Mouse (Mus musculus): Measurements from ENCODE around the gene Tead2. TPM values are rescaled to one million over a fixed set of nuclear protein-coding genes. Genes with fewer than 3 reads are reported as not detected.

Gene Tead2
- polyA plus RNA-seq, 1 experiment from 2014 or later: 89.0 TPM

GRCm38 (mm10) chr7:45178550-45178949 is 37.0 kb upstream of the Tead2 start:
- H3K36me3 ChIP-seq: no peaks in the 10 kb centered on the region
- H3K4me1 ChIP-seq (replicated peaks): peaks cover 33% of the 10 kb centered on the region
- 26% methylated on average over 7 of the region's 7 CpGs for WGBS
- no peak overlapping the region for H3K4me2 ChIP-seq
- H3K4me3 ChIP-seq: no peak overlapping the region
- no peak overlapping the region for H3K9ac ChIP-seq
- H3K9me3 ChIP-seq (replicated peaks): no peaks in the 10 kb centered on the region
- H3K27me3 ChIP-seq: peaks cover 98% of the 10 kb centered on the region
- H3K27ac ChIP-seq: no peak overlapping the region
- ATAC-seq (replicated peaks; ENCODE audit: insufficient number of reproducible peaks, insufficient read depth, low FRiP score, low read depth): no peak

- no peak for ATAC-seq (replicated peaks; ENCODE audit: insufficient number of reproducible peaks, insufficient read depth, low FRiP score, low read depth)
- no peak within 1 kb of the TSS for H3K27ac ChIP-seq
- no peak within 1 kb of the TSS for H3K4me2 ChIP-seq
- no peak within 1 kb of the TSS for H3K9ac ChIP-seq
- H3K4me3 ChIP-seq: no peak within 1 kb of the TSS
- H3K9me3 ChIP-seq (replicated peaks): no peaks in the 10 kb centered on the region
- H3K27me3 ChIP-seq: peaks cover 100% of the 10 kb centered on the region
- 31% methylated on average over 7 of the region's 7 CpGs for WGBS
- peaks cover 33% of the 10 kb centered on the region for H3K4me1 ChIP-seq (replicated peaks)
- no peaks in the 10 kb centered on the region for H3K36me3 ChIP-seq
Observed at GRCm38 (mm10) chr7:45179469-45179868, 36.1 kb upstream of the Tead2 start, which contains the start of gene Gfy. Gene Gfy, minus strand, starts transcription at chr7:45179569.

- H3K27ac ChIP-seq: no peak within 1 kb of the TSS
Observed at GRCm38 (mm10) chr7:45180896-45181477, 34.6 kb upstream of the Tead2 start, which contains the start of gene Pth2. Gene Pth2, plus strand, starts transcription at chr7:45180995.

GRCm38 (mm10) chr7:45181540-45181939 is 34.0 kb upstream of the Tead2 start:
- 5% methylated on average over 34 of the region's 35 CpGs for WGBS
- Histone ChIP-seq H3K9ac (peak overlapping the region; percentile 40; the same call in 1 of the 2 replicates), H3K4me1 (replicated peaks) (peaks cover 21% of the 10 kb centered on the region), H3K4me2 (peak overlapping the region; percentile 69), H3K36me3 (no peaks in the 10 kb centered on the region), H3K4me3 (peak overlapping the region; percentile 40), H3K9me3 (replicated peaks) (no peaks in the 10 kb centered on the region), H3K27ac (no peak overlapping the region), H3K27me3 (peaks cover 100% of the 10 kb centered on the region)
- ATAC-seq (replicated peaks; ENCODE audit: insufficient number of reproducible peaks, insufficient read depth, low FRiP score, low read depth): no peak

More at GRCm38 (mm10) chr7:45180896-45181477, 34.6 kb upstream of the Tead2 start, which contains the start of gene Pth2:
- H3K4me2 ChIP-seq: peak within 1 kb of the TSS; percentile 69
- peak within 1 kb of the TSS; percentile 40 for H3K4me3 ChIP-seq
- WGBS: 17% methylated on average over 20 of the region's 20 CpGs
- peak within 1 kb of the TSS; percentile 40; the same call in 1 of the 2 replicates for H3K9ac ChIP-seq
- H3K36me3 ChIP-seq: no peaks in the 10 kb centered on the region
- no peak for ATAC-seq (replicated peaks; ENCODE audit: insufficient number of reproducible peaks, insufficient read depth, low FRiP score, low read depth)
- no peaks in the 10 kb centered on the region for H3K9me3 ChIP-seq (replicated peaks)
- peaks cover 100% of the 10 kb centered on the region for H3K27me3 ChIP-seq
- peaks cover 27% of the 10 kb centered on the region for H3K4me1 ChIP-seq (replicated peaks)

- Histone ChIP-seq H3K27me3 (peaks cover 100% of the 10 kb centered on the region), H3K36me3 (no peaks in the 10 kb centered on the region), H3K9me3 (replicated peaks) (no peaks in the 10 kb centered on the region), H3K4me2 (peak overlapping the region; percentile 69), H3K4me1 (replicated peaks) (peaks cover 21% of the 10 kb centered on the region), H3K27ac (no peak overlapping the region), H3K9ac (peak overlapping the region; percentile 43; the same call in 1 of the 2 replicates), H3K4me3 (peak overlapping the region; percentile 40)
- ATAC-seq (replicated peaks; ENCODE audit: insufficient number of reproducible peaks, insufficient read depth, low FRiP score, low read depth): peak; percentile 83
- WGBS: 1% methylated on average over 34 of the region's 34 CpGs
Observed at GRCm38 (mm10) chr7:45182199-45182601, 33.4 kb upstream of the Tead2 start.

GRCm38 (mm10) chr7:45182606-45183005 is 32.9 kb upstream of the Tead2 start:
- Histone ChIP-seq H3K4me1 (replicated peaks) (peaks cover 21% of the 10 kb centered on the region), H3K36me3 (no peaks in the 10 kb centered on the region), H3K4me3 (peak overlapping the region; percentile 40), H3K27me3 (peaks cover 98% of the 10 kb centered on the region), H3K9me3 (replicated peaks) (no peaks in the 10 kb centered on the region), H3K4me2 (peak overlapping the region; percentile 69), H3K27ac (no peak overlapping the region), H3K9ac (peak overlapping the region; percentile 43; the same call in 1 of the 2 replicates)
- WGBS: 17% methylated on average over 11 of the region's 11 CpGs
- ATAC-seq (replicated peaks; ENCODE audit: insufficient number of reproducible peaks, insufficient read depth, low FRiP score, low read depth): no peak

DNA sequence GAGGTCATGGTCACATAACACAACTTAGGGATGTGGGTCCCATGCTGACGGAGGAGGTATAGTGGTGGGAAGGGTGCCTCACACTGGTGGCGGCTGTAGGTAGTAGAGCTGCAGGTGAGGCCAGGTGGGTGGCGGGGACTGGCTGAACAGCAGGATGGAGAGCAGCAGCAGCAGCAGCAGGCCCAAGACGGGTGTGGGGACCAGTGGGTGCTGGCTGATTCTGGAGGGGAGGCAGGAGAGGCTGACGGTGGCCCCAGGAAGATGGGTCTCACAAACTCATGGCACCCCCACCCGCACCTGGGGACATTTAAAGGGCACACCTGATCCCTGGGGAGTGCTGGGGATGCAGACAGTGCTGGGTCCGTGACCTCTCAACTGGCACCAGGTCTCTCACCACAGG is 31.9 kb upstream of the Tead2 start:
- Histone ChIP-seq H3K9me3 (replicated peaks) (no peaks in the 10 kb centered on the region), H3K4me1 (replicated peaks) (peaks cover 21% of the 10 kb centered on the region), H3K4me3 (no peak overlapping the region), H3K27ac (no peak overlapping the region), H3K4me2 (no peak overlapping the region), H3K9ac (no peak overlapping the region), H3K27me3 (peaks cover 98% of the 10 kb centered on the region), H3K36me3 (no peaks in the 10 kb centered on the region)
- no peak for ATAC-seq (replicated peaks; ENCODE audit: insufficient number of reproducible peaks, insufficient read depth, low FRiP score, low read depth)
- WGBS: 67% methylated on average over 7 of the region's 7 CpGs

DNA sequence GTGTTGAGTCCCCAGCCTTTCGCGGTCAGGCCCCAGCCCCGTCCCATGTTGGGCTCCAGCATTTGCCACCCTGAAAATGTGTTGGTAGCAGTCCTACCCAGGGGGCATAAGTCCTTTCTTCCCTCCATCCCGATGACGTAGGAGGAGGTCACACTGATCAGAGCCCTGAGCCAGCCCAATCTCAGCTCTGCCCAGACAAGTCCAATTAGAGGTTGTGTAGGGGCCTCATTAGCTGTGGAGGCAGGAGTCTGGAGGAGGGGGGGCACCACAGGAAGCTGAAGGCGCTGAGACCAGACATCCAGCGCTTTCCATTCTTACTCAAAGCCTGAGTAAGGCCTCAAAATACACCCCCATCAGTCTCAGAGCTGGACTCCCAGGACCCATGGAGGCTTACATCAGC is 29.6 kb upstream of the Tead2 start:
- 56% methylated on average over 7 of the region's 7 CpGs for WGBS
- no peak for ATAC-seq (replicated peaks; ENCODE audit: insufficient number of reproducible peaks, insufficient read depth, low FRiP score, low read depth)

DNA sequence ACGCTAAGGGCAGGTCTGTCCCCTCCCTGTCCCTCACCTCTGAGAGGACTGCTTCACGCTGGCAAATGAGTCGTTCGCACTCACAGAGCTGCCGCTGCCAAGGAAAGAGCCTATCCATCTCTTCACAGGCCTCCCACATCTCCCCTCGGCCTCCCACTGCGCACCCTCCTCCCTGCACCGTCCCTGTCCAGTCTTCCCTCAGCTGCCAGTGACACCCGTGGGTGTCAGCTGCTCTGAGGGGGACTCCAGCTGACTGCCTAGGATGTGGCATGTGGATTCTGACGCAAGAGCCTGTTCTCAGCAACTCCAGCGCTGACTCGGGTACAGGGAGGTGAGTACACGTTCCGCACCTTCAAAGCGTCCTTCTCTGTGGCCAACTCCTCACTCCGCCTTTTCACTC is 26.0 kb upstream of the Tead2 start:
- WGBS: 55% methylated on average over 16 of the region's 16 CpGs
- H3K4me3 ChIP-seq: no peak overlapping the region
- no peaks in the 10 kb centered on the region for H3K36me3 ChIP-seq
- H3K27ac ChIP-seq: no peak overlapping the region
- peaks cover 83% of the 10 kb centered on the region for H3K27me3 ChIP-seq
- no peak overlapping the region for H3K4me2 ChIP-seq
- no peaks in the 10 kb centered on the region for H3K9me3 ChIP-seq (replicated peaks)
- H3K4me1 ChIP-seq (replicated peaks): peaks cover 9% of the 10 kb centered on the region
- ATAC-seq (replicated peaks; ENCODE audit: insufficient number of reproducible peaks, insufficient read depth, low FRiP score, low read depth): no peak
- H3K9ac ChIP-seq: no peak overlapping the region

More for the DNA sequence above, 29.6 kb upstream of the Tead2 start:
- H3K4me1 ChIP-seq (replicated peaks): peaks cover 19% of the 10 kb centered on the region
- H3K9ac ChIP-seq: no peak overlapping the region
- no peaks in the 10 kb centered on the region for H3K36me3 ChIP-seq
- H3K4me3 ChIP-seq: no peak overlapping the region
- no peak overlapping the region for H3K4me2 ChIP-seq
- no peak overlapping the region for H3K27ac ChIP-seq
- H3K9me3 ChIP-seq (replicated peaks): no peaks in the 10 kb centered on the region
- H3K27me3 ChIP-seq: peaks cover 97% of the 10 kb centered on the region

- Histone ChIP-seq H3K9ac (no peak overlapping the region), H3K9me3 (replicated peaks) (no peaks in the 10 kb centered on the region), H3K27ac (no peak overlapping the region), H3K27me3 (peaks cover 77% of the 10 kb centered on the region), H3K4me1 (replicated peaks) (peaks cover 12% of the 10 kb centered on the region), H3K4me2 (no peak overlapping the region), H3K36me3 (no peaks in the 10 kb centered on the region), H3K4me3 (no peak overlapping the region)
- no peak for ATAC-seq (replicated peaks; ENCODE audit: insufficient number of reproducible peaks, insufficient read depth, low FRiP score, low read depth)
- WGBS: 88% methylated on average over 6 of the region's 6 CpGs
Observed at GRCm38 (mm10) chr7:45190186-45190585, 25.4 kb upstream of the Tead2 start.

- no peak overlapping the region for H3K9ac ChIP-seq
- no peak for ATAC-seq (replicated peaks; ENCODE audit: insufficient number of reproducible peaks, insufficient read depth, low FRiP score, low read depth)
- no peaks in the 10 kb centered on the region for H3K9me3 ChIP-seq (replicated peaks)
- WGBS: 50% methylated on average over 2 of the region's 2 CpGs
- H3K4me2 ChIP-seq: no peak overlapping the region
- H3K4me1 ChIP-seq (replicated peaks): peaks cover 18% of the 10 kb centered on the region
- no peak overlapping the region for H3K27ac ChIP-seq
- no peak overlapping the region for H3K4me3 ChIP-seq
- no peaks in the 10 kb centered on the region for H3K36me3 ChIP-seq
- peaks cover 72% of the 10 kb centered on the region for H3K27me3 ChIP-seq
Observed at GRCm38 (mm10) chr7:45191161-45191560, 24.4 kb upstream of the Tead2 start.

GRCm38 (mm10) chr7:45191803-45192363 is 23.7 kb upstream of the Tead2 start:
- H3K27me3 ChIP-seq: peaks cover 72% of the 10 kb centered on the region
- 15% methylated on average over 8 of the region's 8 CpGs for WGBS
- H3K36me3 ChIP-seq: no peaks in the 10 kb centered on the region
- ATAC-seq (replicated peaks; ENCODE audit: insufficient number of reproducible peaks, insufficient read depth, low FRiP score, low read depth): no peak
- H3K9ac ChIP-seq: no peak overlapping the region
- H3K4me2 ChIP-seq: no peak overlapping the region
- no peaks in the 10 kb centered on the region for H3K9me3 ChIP-seq (replicated peaks)
- H3K27ac ChIP-seq: no peak overlapping the region
- H3K4me1 ChIP-seq (replicated peaks): peaks cover 18% of the 10 kb centered on the region
- no peak overlapping the region for H3K4me3 ChIP-seq
